Mouse (Mus musculus) ovary, postnatal 36 days (tissue): ENCODE results near the gene Sec14l1.
"Not testable (repeated sequence)": the region's sequence is repeated elsewhere in the genome, so short reads cannot be mapped to it uniquely, and the experiment has no call there.

Source experiments
- DNase-seq: peaks from one replicate; pipeline ENCODE4 v3.0.0; 2022; ENCODE audit warnings: low spot score, mixed read lengths

Gene Sec14l1

GRCm38 (mm10) chr11:117114592-117115345 lies at the start of gene Sec14l1:
TSS of gene Sec14l1 (plus strand) at chr11:117115168.
- peak; percentile 100 for DNase-seq

DNA sequence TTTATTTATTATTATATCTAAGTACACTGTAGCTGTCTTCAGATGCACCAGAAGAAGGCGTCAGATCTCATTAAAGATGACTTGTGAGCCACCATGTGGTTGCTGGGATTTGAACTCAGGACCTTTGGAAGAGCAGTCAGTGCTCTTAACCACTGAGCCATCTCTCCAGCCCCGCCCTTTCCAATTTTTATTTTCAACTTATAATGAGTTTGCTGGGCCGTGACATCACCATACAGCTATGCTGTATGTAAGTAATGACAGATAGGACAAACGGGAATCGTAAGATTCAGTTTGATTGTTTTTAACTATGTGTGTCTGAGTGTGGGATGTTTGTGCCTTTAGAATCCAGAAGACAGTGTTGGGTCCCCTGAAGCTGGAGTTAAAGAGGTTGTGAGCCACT lies 49.4 kb upstream of the Sec14l1 start:
- DNase-seq: not testable (repeated sequence)

DNA sequence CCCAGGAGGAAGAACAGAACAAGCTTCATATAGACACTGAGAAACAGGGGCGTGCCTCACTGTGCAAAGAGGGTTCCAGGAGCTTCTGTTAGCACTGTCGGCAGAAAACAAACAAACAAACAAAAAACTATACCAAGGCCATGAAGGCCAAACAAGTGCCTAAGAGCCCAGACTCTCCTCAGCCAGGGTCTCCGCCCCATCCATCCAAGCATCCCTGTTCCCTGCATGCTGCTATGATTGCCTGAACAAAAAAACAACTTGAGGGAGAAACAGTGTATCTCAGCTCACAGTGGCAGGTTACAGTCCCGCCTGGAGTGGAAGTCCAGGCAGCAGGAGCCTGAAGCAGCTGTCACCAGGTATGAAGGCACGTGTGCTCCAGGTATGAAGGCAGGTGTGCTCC lies 48.2 kb upstream of the Sec14l1 start:
- DNase-seq: no peak

GRCm38 (mm10) chr11:117068332-117068731 lies 46.6 kb upstream of the Sec14l1 start:
- DNase-seq: no peak

GRCm38 (mm10) chr11:117069027-117069426 lies 45.9 kb upstream of the Sec14l1 start:
- no peak for DNase-seq

GRCm38 (mm10) chr11:117070711-117071110 lies 44.3 kb upstream of the Sec14l1 start:
- no peak for DNase-seq

DNA sequence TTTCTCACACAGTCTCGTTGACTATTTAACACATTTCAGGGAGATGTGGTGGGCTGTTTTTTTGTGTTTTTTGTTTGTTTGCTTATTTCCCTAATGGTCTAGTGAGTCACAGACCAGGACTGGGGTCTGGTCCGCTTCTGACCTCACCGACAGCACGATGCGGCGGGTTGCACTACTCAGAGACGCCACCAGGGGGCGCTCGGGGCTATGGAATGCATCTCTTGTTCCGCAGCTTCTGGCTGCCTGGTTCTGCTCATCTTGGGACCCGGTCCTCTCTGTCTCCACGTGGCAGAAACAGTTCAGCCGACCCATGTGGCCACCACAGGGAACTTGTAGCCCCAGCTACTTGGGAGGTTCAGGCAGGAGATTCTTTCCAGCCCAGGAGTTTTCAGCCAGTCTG lies 42.8 kb upstream of the Sec14l1 start:
- peak; percentile 75 for DNase-seq

GRCm38 (mm10) chr11:117073426-117073825 lies 41.5 kb upstream of the Sec14l1 start:
- no peak for DNase-seq

- peak; percentile 82 for DNase-seq
These were observed 38.3 kb upstream of the Sec14l1 start for GRCm38 (mm10) chr11:117076576-117077196.

GRCm38 (mm10) chr11:117077227-117077626 lies 37.7 kb upstream of the Sec14l1 start:
- no peak for DNase-seq

DNA sequence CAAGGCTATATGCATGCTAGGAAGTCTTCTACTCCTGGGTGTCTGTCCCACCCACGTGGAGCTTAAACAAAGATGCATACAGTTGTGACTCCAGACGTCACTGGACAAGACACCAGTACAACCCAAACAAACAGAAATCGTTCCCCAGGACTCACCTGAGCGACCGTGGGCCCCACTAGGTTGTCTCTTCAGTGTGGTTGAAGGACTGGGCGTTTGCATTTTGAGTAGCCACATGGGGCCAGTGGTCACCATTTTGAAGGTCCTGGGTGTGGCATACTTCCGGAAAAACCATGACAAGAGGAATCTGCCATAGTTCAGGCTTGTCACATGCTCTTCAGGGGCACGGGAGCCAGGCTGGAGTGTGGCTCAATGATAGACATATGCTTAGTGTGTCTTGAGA lies 37.1 kb upstream of the Sec14l1 start:
- no peak for DNase-seq

GRCm38 (mm10) chr11:117078637-117079240 lies 36.2 kb upstream of the Sec14l1 start:
- no peak for DNase-seq

DNA sequence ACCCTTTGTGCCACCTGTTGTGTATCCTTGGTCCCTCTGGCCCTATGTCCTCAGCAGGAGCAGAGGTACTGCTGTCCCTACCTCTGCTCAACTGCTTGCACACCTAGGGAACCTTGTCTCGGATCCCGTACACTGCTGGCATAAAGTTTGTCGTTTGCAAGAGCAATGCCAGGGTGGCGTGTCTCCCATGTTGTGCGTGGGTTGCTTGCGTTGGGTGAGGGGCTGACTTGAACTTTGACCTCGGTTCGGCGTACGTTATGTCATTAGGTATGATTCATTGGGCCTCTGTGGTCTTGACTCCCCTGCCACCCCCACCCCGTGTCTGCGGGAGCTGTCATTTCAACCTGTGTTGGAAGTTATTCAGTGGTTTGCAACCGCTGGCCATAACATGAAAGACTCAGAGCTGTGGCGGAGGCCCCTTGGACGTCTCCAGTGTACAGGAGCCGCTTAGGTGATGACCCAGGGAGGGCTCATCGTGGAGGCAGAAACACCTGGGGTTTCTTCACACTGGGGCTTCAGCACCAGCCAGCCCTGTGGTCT lies 35.2 kb upstream of the Sec14l1 start:
- DNase-seq: peak; percentile 3

DNA sequence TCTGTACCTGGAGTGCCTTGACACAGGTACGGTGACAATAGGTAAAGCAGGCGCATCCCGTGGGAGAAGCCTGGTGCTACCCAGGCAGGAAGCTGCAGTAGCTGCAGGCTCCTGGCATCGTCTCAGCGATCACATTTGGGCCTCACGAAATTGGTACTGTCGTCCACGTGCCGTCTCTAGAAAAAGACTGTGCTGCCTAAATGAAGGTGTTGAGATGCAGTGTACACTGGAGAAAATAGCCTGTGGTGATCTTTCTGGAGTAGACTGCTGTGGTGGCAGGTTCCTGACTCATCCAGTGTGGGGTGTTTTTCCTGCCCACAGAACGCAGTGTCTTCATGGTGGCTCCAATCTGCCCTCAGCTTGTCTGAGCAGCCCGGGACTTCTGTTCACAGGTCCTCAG lies 34.8 kb upstream of the Sec14l1 start:
- peak; percentile 3 for DNase-seq

- peak; percentile 61 for DNase-seq
These were observed 33.6 kb upstream of the Sec14l1 start for GRCm38 (mm10) chr11:117081165-117082064.

- no peak for DNase-seq
These were observed 32.5 kb upstream of the Sec14l1 start for GRCm38 (mm10) chr11:117082353-117082934.

DNA sequence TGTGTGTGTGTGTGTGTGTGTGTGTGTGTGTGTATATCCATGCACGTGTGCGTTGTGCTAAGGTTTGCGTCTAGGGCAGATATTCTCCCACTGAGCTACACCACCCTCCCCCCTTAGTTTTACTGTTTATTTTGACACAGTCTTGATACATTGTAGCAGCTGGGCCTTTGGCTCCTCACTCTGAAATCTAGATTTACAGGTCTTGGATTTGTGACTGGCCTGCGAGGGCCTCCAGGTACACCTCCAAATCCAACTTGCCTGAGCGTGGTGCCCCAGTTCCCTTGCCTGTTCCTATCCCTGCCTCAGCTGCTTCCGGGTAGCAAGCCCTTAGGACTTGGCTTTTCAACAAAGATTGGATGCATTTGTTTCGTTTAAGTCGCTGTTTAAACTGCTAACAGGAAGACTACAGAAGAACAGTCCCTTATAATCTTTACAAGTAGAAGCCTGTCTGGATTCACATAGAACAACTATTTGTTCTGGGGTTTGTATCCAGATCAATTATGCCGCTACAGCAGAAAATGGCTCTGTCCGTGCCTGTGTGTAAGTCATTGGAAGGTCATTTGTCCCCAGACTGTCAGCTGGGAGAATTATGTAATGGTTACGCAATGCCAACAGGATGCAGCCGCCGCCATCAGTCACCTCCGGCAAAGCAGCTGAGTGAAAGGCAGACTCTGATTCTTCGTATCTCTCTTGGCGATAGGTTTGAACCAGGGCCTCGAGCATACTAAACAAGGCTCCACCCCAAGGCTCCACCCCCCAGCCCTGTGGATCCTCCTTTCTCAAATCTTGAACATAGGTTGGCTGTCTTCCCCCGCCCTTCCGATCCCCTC lies 31.7 kb upstream of the Sec14l1 start:
- DNase-seq: no peak

- not testable (repeated sequence) for DNase-seq
These were observed 31.1 kb upstream of the Sec14l1 start for GRCm38 (mm10) chr11:117083882-117084260.

GRCm38 (mm10) chr11:117086215-117086614 lies 28.8 kb upstream of the Sec14l1 start:
- DNase-seq: no peak

- no peak for DNase-seq
These were observed 27.8 kb upstream of the Sec14l1 start for GRCm38 (mm10) chr11:117087036-117087799.
